Mouse (Mus musculus) midbrain, embryonic 15.5 days (tissue): ENCODE data around the gene Fbrsl1. TPM values are rescaled to one million over a fixed set of nuclear protein-coding genes. Genes with fewer than 3 reads are reported as not detected.

Experiments
- ATAC-seq: fragments of 200-750 bp; cut with Nextera tagmentation; replicated peaks from 2 replicates; pipeline ENCODE4 v1.8.0; 2017; ENCODE audit warnings: moderate TSS enrichment
- H3K27ac ChIP-seq: fragments of 300-500 bp; sonication (generic); 2 replicates; pipeline ENCODE4 v1.5.1; 2015; ENCODE audit warnings: mild to moderate bottlenecking, inconsistent platforms
- H3K27me3 ChIP-seq: fragments of 300-500 bp; sonication (generic); replicated peaks from 2 replicates; pipeline ENCODE4 v1.6.1; 2015; ENCODE audit warnings: inconsistent platforms
- H3K36me3 ChIP-seq: fragments of 300-500 bp; sonication (generic); replicated peaks from 2 replicates; pipeline ENCODE4 v1.6.1; 2015; ENCODE audit warnings: inconsistent platforms
- H3K4me1 ChIP-seq: fragments of 300-500 bp; sonication (generic); 2 replicates; pipeline ENCODE4 v1.6.1; 2015; ENCODE audit warnings: inconsistent platforms
- H3K4me2 ChIP-seq: fragments of 300-500 bp; sonication (generic); 2 replicates; pipeline ENCODE4 v1.6.1; 2015; ENCODE audit warnings: inconsistent platforms, mild to moderate bottlenecking, moderate library complexity
- H3K4me3 ChIP-seq: fragments of 300-500 bp; sonication (generic); 2 replicates; pipeline ENCODE4 v1.5.1; 2015; ENCODE audit warnings: mild to moderate bottlenecking, inconsistent platforms
- H3K9ac ChIP-seq: fragments of 300-500 bp; sonication (generic); 2 replicates; pipeline ENCODE4 v1.6.1; 2015; ENCODE audit warnings: mild to moderate bottlenecking, inconsistent platforms
- H3K9me3 ChIP-seq: fragments of 300-500 bp; sonication (generic); 2 replicates; pipeline ENCODE4 v1.6.1; 2016; ENCODE audit warnings: inconsistent platforms
- WGBS: fragments of 180-500 bp; shearing (Covaris S2); methylation state at CpG from one replicate; pipeline ENCODE4 v1.1.7; 2015; ENCODE audit warnings: mixed read lengths; 5-methylcytosine and 5-hydroxymethylcytosine counted together
- polyA plus RNA-seq: library from polyadenylated mRNA; unstranded; fragments of >200 nt; fragmentation: Nextera tagmentation; extraction: Ambion mirVana; gene quantifications from 2 replicates; pipeline ENCODE4 v1.2.1, GENCODE M21; 2015

Fbrsl1 gene
- polyA plus RNA-seq, 1 experiment from 2014 or later = 24.2 TPM

DNA sequence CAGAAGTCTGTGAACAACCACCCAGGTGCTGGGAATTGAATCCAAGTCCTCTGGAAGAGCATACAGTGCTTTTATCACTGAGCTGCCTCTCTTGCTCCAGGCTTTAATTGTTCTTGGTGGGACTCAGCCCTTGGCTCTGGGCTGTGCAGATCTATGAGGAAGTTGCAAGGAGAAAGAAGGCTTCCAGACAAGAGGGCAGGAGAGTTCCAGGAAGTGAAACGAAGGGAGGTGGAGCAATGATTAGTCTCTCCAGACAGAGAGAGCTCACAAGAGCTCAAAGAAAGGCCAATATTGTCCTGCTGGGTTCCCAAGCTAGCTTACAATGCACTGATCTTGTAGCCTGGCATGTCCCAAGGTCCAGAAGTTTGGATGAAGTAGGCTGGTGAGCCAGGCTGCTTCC lies 27.4 kb downstream of the Fbrsl1 start:
- no peak for ATAC-seq

DNA sequence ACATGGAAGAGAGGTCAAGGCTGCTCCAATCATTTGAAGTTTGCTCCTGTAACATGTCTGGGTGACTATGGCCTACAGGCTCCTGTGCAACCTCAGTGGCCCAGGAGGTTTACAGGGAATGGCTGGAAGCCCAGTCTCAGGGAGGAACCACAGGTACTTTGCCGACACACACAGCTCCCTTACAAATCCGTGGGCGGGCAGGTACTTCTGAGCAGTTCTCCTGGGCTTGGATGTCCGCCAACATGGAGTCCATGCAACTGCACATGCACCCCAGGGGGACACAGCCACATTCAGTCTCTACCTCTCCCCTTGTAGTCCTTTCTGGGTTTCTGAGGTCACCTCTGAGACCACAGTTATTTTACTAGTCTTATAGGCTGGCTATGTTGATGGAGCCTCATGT lies 28.1 kb downstream of the Fbrsl1 start:
- no peaks in the 10 kb centered on the region for H3K36me3 ChIP-seq
- H3K4me3 ChIP-seq = no peak overlapping the region
- H3K27ac ChIP-seq = no peak overlapping the region
- H3K27me3 ChIP-seq = no peaks in the 10 kb centered on the region
- H3K9me3 ChIP-seq = no peaks in the 10 kb centered on the region
- H3K4me1 ChIP-seq = peaks cover 30% of the 10 kb centered on the region
- no peak for ATAC-seq
- H3K9ac ChIP-seq = no peak overlapping the region
- H3K4me2 ChIP-seq = no peak overlapping the region
- WGBS = 91% methylated on average over 4 of the region's 4 CpGs

More for the DNA sequence above, 27.4 kb downstream of the Fbrsl1 start:
- no peak overlapping the region for H3K27ac ChIP-seq
- H3K36me3 ChIP-seq = no peaks in the 10 kb centered on the region
- no peaks in the 10 kb centered on the region for H3K27me3 ChIP-seq
- 60% methylated on average over 1 of the region's 1 CpGs for WGBS
- H3K4me2 ChIP-seq = no peak overlapping the region
- H3K9ac ChIP-seq = no peak overlapping the region
- H3K4me1 ChIP-seq = peaks cover 23% of the 10 kb centered on the region
- no peak overlapping the region for H3K4me3 ChIP-seq
- H3K9me3 ChIP-seq = no peaks in the 10 kb centered on the region

DNA sequence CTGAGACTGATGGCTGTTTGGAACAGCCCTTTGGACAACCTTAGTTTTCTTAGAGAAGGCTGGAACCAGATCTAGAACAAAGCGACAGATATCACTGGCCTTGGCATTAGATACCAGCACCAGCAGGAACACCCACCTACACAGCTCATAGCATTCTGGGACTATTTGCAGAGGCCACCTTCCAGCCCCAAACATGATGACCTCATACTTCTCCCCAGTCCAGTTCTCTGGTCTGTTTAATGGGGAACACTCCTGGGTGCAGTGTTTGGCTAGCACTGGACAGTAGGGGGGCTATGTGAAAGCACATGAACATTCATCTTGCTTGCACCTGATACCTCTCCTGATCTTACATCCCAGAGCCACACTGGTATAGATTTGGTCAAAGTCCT lies 29.8 kb downstream of the Fbrsl1 start:
- no peaks in the 10 kb centered on the region for H3K9me3 ChIP-seq
- H3K27ac ChIP-seq = no peak overlapping the region
- H3K4me2 ChIP-seq = no peak overlapping the region
- H3K4me1 ChIP-seq = peaks cover 31% of the 10 kb centered on the region
- ATAC-seq = no peak
- H3K4me3 ChIP-seq = no peak overlapping the region
- WGBS = 89% methylated on average over 1 of the region's 1 CpGs
- no peak overlapping the region for H3K9ac ChIP-seq
- no peaks in the 10 kb centered on the region for H3K36me3 ChIP-seq
- H3K27me3 ChIP-seq = no peaks in the 10 kb centered on the region

DNA sequence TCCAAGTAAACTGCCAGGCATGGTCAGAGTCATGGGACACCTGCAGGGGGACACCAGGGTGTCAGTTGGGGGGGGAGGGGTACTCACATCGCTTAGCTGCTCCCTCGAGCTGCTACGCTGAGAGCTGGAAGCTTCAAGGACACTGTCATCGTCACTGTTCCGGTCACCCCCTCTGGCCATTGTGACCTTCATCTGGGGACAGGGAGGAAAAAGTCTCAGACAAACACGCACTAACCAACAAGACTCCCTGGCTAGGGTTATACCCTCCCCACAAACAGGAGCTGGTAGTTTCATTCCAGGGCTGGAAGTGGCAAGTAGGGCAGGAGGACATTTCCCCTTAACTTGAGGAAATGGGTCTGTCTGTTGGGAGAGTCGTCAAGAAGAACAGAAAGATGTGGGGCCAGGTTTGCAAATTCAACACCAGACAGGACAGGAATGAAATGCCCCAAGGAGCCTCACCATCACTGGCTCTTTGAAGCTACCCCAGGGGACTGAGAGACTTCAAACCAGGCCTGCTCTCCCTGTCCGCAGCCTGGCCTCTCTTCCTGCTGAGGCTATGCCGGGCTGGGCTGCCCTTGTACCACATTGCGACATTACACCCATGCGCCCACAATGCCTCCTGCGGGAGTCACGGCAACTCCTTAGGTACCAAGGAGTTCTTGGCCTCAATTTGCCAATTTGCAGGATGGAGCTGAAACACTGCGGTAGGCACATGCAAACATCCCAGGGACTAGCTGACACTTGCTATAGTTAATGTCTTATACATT lies 30.4 kb downstream of the Fbrsl1 start:
- ATAC-seq = no peak
- Histone ChIP-seq H3K36me3 (no peaks in the 10 kb centered on the region), H3K4me1 (peaks cover 31% of the 10 kb centered on the region), H3K4me3 (no peak overlapping the region), H3K27me3 (no peaks in the 10 kb centered on the region), H3K9me3 (no peaks in the 10 kb centered on the region), H3K27ac (peak overlapping the region; percentile 80; the same call in 1 of the 2 replicates), H3K9ac (no peak overlapping the region), H3K4me2 (no peak overlapping the region)
- 54% methylated on average over 14 of the region's 14 CpGs for whole genome bisulfite sequencing

DNA sequence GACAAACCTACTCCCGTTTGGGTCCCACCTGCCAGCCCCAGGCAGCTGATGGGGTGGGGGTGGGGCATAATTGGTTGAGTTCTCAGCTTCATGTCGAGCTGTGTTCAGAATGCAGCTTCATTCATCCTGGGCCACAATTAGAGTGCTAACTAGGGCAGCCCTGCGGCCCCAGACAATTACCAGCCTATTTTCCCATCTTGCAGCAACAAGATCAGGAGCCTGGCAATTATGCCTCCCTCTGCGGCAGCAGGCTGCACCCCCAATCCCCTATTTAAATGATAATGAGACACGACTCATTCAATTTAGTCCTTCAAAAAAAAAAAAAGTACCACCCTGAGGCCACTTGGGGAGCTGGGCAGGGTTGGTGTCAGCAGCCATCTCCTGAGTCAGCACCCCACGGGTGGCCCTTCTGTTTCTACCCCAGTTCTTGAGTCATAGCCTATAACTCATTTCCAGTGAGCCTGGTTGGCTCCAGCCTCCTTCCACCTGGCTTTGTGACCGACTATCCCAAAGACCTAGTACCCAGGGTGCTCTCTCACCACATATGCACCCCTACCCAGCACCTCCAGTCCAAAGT lies 31.4 kb downstream of the Fbrsl1 start:
- no peak overlapping the region for H3K9ac ChIP-seq
- peak overlapping the region; percentile 80 for H3K27ac ChIP-seq
- H3K4me2 ChIP-seq = peak overlapping the region; percentile 11; the same call in 1 of the 2 replicates
- peaks cover 31% of the 10 kb centered on the region for H3K4me1 ChIP-seq
- 5% methylated on average over 7 of the region's 7 CpGs for WGBS
- H3K9me3 ChIP-seq = no peaks in the 10 kb centered on the region
- no peaks in the 10 kb centered on the region for H3K36me3 ChIP-seq
- H3K27me3 ChIP-seq = no peaks in the 10 kb centered on the region
- ATAC-seq = peak; percentile 85
- no peak overlapping the region for H3K4me3 ChIP-seq

DNA sequence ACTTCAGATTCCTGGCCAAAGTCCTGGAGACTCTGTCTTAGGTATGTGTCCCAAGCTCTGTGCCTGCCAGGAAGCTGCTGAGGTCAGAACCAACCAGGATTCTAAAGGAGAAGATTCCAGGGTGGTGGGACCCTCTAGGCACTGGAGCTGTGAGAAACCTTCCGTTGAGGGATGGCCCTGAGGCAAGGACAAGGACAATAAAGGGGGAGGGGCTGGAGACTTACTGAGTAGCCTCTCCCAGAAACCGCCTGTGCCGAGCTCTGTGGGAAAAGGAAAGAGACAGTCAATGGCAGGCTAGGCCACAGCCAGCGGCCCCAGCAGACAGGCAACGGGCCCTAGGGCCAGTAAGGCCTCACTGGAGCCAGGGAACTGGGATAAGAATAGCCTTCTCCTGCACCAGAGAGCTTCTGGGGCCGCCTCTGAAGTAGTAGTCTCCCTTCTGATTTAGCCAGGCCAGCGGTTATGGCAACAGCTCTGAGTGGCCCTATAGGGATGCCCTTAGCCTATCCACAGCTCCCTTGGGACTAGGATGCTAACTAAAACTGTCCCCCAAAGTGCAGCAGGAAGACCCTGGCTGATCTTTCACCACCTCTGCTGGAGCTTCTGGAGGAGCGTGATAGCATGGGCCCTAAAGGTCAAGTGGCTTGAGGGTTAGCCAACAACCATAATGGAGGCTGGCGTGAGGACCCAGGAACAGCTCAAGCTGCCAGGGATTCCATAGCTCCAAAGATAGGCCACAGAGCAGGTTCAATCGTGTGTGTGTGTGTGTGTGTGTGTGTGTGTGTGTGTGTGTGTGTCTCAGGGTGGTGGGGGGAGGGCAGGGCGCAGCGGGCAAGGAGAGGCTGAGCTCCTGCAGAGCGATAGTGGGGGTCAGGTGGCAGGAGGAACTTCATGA lies 32.2 kb downstream of the Fbrsl1 start:
- WGBS = 30% methylated on average over 13 of the region's 13 CpGs
- H3K4me2 ChIP-seq = peak overlapping the region; percentile 11; the same call in 1 of the 2 replicates
- H3K27me3 ChIP-seq = no peaks in the 10 kb centered on the region
- H3K9me3 ChIP-seq = no peaks in the 10 kb centered on the region
- H3K36me3 ChIP-seq = no peaks in the 10 kb centered on the region; the same call in 1 of the 2 replicates
- H3K4me3 ChIP-seq = no peak overlapping the region
- H3K27ac ChIP-seq = peak overlapping the region; percentile 80
- H3K9ac ChIP-seq = no peak overlapping the region
- ATAC-seq = peak; percentile 46
- peaks cover 31% of the 10 kb centered on the region for H3K4me1 ChIP-seq

DNA sequence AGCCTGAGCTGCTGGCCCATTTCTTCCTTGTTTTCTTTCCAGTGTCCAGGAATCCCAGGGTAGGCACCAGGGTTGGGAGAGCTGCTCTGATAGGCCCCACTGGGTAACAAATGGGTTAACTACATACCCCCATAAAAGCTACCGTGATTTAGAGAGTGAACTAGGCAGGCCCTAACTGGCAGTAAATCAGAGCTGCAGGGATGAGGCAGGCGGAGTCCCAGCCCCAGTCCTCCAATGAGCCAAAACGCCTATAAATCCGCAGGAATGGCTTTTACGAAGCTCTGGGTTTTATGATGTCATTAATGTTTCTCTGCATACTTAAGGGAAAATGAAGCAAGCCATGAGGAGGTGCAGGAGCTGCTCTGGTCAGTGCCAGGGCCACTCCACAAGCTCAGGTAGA lies 33.3 kb downstream of the Fbrsl1 start:
- no peak for ATAC-seq
- Histone ChIP-seq H3K9ac (no peak overlapping the region), H3K27ac (peak overlapping the region; percentile 17; the same call in 1 of the 2 replicates), H3K27me3 (no peaks in the 10 kb centered on the region), H3K4me2 (no peak overlapping the region), H3K9me3 (no peaks in the 10 kb centered on the region), H3K4me1 (peaks cover 31% of the 10 kb centered on the region), H3K4me3 (no peak overlapping the region), H3K36me3 (no peaks in the 10 kb centered on the region; the same call in 1 of the 2 replicates)
- WGBS = 74% methylated on average over 5 of the region's 5 CpGs

DNA sequence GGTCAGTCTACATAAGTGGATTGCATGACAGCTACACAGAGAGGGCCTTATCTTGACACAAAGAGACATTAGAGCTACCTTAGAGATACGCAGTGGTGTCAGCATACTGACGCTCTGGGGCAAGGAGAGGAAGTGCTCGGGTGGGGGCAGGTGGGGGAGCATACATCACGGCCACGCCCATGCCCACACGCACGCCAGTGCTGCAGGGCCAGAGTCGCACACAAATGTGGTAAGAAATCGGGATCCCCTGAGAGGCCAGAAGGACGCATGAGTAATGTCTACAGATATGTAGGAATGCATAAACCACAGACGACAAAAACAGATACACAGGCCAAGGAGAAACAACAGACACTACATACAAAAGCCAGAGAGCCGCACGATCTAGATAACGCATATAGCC lies 35.3 kb downstream of the Fbrsl1 start:
- no peak overlapping the region for H3K4me2 ChIP-seq
- H3K4me1 ChIP-seq = peaks cover 29% of the 10 kb centered on the region
- no peak overlapping the region for H3K9ac ChIP-seq
- WGBS = 86% methylated on average over 14 of the region's 14 CpGs
- H3K27me3 ChIP-seq = no peaks in the 10 kb centered on the region
- no peaks in the 10 kb centered on the region; the same call in 1 of the 2 replicates for H3K36me3 ChIP-seq
- H3K4me3 ChIP-seq = no peak overlapping the region
- H3K9me3 ChIP-seq = no peaks in the 10 kb centered on the region
- H3K27ac ChIP-seq = no peak overlapping the region
- ATAC-seq = no peak

DNA sequence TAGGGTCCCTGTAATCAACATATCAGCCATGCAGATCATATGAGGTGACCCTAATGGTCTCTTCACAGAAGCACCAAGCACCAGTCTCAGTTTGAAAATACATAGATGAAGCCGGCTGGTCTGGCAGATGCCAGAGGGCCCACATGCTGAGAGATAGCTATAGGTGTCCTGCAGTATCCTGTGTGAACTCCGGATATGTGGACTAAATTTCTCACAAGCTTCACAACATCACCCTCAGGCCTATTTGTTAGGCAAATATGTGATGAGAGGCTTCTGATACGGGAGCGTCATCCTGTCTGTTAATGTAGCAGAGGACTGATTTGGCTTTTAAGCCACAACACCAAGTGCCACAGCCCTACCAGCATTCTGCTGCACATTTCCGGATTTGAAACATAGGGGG lies 37.9 kb downstream of the Fbrsl1 start:
- no peaks in the 10 kb centered on the region; the same call in 1 of the 2 replicates for H3K36me3 ChIP-seq
- WGBS = 67% methylated on average over 5 of the region's 5 CpGs
- no peak overlapping the region for H3K27ac ChIP-seq
- no peak overlapping the region for H3K4me3 ChIP-seq
- peaks cover 17% of the 10 kb centered on the region for H3K4me1 ChIP-seq
- no peaks in the 10 kb centered on the region for H3K9me3 ChIP-seq
- no peak for ATAC-seq
- H3K4me2 ChIP-seq = no peak overlapping the region
- H3K27me3 ChIP-seq = no peaks in the 10 kb centered on the region
- H3K9ac ChIP-seq = no peak overlapping the region

DNA sequence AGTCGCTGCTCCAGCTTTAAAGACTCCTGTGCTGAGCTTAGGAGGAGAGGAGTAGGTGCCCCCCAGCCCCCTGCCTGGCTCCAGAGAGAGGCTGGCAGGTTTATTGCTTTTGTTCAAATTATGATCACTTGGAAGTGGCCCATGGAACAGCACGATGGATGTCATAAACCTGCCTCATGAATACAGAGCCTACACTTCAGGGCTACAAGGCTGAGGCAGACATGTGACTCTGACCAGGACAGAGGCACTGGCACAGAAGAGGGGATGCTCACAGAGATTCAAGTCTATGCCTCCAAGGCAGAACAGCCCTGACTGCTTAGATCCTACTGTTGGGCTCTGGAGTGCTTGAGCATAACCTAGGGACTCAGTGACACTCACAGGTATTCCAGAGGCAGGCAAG lies 39.3 kb downstream of the Fbrsl1 start:
- no peak for ATAC-seq
- H3K9ac ChIP-seq = no peak overlapping the region
- no peak overlapping the region for H3K4me3 ChIP-seq
- no peaks in the 10 kb centered on the region for H3K27me3 ChIP-seq
- no peak overlapping the region for H3K27ac ChIP-seq
- H3K4me2 ChIP-seq = no peak overlapping the region
- WGBS = 90% methylated on average over 2 of the region's 2 CpGs
- no peaks in the 10 kb centered on the region; the same call in 1 of the 2 replicates for H3K36me3 ChIP-seq
- H3K9me3 ChIP-seq = no peaks in the 10 kb centered on the region
- peaks cover 14% of the 10 kb centered on the region for H3K4me1 ChIP-seq

DNA sequence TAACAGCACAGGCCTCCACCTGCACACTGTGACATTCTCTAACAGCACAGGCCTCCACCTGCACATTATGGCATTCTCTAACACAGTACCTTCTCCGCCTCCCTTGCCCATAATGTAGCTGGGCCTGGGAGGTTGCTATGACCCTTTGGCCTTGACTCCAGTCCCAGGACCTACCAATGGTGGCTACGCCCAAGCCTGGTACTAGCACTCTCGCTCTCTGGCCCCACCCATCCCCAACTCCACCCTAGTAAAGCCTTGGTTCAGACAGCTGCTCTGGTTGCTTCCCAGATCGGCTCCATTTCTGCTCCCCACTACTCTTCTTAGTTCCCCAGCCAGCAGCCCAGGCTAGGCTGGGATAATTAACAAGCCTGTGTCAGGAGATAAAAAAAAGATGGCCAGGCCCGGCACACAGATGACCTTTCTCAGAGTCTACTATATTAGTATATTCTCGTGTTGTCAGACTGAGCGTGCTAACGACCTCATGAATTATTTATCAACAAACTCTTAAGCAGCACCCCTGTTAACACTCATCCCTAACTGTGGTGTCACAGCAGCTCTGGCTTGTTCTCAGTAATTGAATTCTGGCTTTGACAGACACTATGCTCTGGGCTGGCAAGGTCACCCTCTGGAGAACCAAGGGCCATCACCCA lies 42.1 kb downstream of the Fbrsl1 start:
- Histone ChIP-seq H3K36me3 (no peaks in the 10 kb centered on the region), H3K27me3 (no peaks in the 10 kb centered on the region), H3K4me1 (peaks cover 14% of the 10 kb centered on the region), H3K27ac (peak overlapping the region; percentile 50; the same call in 1 of the 2 replicates), H3K4me2 (no peak overlapping the region), H3K4me3 (no peak overlapping the region), H3K9me3 (no peaks in the 10 kb centered on the region), H3K9ac (no peak overlapping the region)
- ATAC-seq = peak; percentile 38
- 43% methylated on average over 8 of the region's 8 CpGs for WGBS

DNA sequence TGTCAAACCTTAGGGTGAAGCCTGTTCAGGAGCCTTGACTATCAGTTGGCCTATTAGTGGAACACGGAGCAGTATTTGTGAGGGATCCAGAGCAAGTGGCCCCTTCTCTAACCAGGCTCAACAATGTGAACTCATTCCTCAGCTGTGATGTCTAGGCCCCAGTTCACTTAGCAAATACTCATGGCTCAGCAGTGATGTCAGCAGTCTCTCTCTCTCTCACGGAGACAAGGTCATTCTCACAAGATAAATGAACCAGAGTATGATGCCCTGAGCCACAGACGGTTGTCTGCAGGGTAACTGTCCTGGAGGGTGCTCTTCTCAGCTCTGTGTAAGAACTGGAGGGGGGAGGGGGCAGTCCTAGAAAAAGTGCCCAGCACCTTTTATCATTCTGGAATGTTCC lies 44.4 kb downstream of the Fbrsl1 start:
- ATAC-seq = no peak
- WGBS = 58% methylated on average over 3 of the region's 3 CpGs
- no peak overlapping the region for H3K4me3 ChIP-seq

More for the DNA sequence above, 44.4 kb downstream of the Fbrsl1 start:
- Histone ChIP-seq H3K4me1 (peaks cover 14% of the 10 kb centered on the region), H3K27ac (no peak overlapping the region), H3K9me3 (no peaks in the 10 kb centered on the region), H3K9ac (no peak overlapping the region), H3K36me3 (no peaks in the 10 kb centered on the region), H3K27me3 (no peaks in the 10 kb centered on the region), H3K4me2 (no peak overlapping the region)
